Mouse (Mus musculus): ENCODE data around the gene Fam169b. TPM values are rescaled to one million over a fixed set of nuclear protein-coding genes. Genes with fewer than 3 reads are reported as not detected.
"Not testable (repeated sequence)": the region's sequence is repeated elsewhere in the genome, so short reads cannot be mapped to it uniquely, and the experiment has no call there.

The Fam169b gene
- polyA plus RNA-seq, 2 experiments = 0.28 to 0.30 TPM

DNA sequence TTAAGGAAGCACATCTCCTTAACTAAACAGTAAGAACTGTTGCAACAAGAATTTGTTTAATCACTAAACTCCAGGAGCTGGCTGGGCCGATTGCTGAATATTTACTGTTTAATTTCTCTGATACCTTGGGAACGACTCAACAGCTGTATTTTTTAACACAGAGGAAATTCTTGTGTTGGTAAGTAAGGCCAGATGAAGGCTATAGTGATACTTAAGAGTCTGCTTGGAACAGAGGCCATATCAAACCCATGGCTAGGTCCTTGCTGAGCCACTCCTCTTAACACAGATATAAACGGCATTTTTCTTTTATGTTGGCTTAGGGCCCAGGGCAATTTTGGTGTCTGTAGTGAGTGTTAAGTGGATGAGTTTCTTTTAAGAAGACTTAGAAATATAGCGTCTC lies 3.1 kb upstream of the Fam169b start:
- H3K27ac ChIP-seq = no peak overlapping the region
- TF ChIP-seq EP300 (IDR thresholded peaks at IDR 0.05; ENCODE audit: low read depth) (no peak), CTCF (IDR thresholded peaks at IDR 0.05; ENCODE audit: low read depth) (no peak)
- 55% methylated on average over 4 of the region's 4 CpGs for WGBS (ENCODE audit: insufficient replicate concordance)
- H3K36me3 ChIP-seq (replicated peaks; ENCODE audit: control insufficient read depth, insufficient read depth, low read depth) = no peaks in the 10 kb centered on the region
- H3K4me1 ChIP-seq (replicated peaks; ENCODE audit: control insufficient read depth in 2 of 2, insufficient read depth in 2 of 2, low read length in 1 of 2) = 0 out of 4 replicates have a peak, but pooled peaks cover 0 to 2% of the 10 kb centered on the region in 2 experiments
- H3K9ac ChIP-seq (replicated peaks) = no peak overlapping the region
- no peak overlapping the region for H3K4me3 ChIP-seq (ENCODE audit: insufficient read depth in 1 of 2, low read depth in 2 of 2, low read length in 2 of 2)
- H3K9me3 ChIP-seq (ENCODE audit: control insufficient read depth, low read length) = no peaks in the 10 kb centered on the region
- no peaks in the 10 kb centered on the region; the same call in 1 of the 2 replicates for H3K27me3 ChIP-seq (ENCODE audit: control insufficient read depth, insufficient read depth, low read length)
- DNase-seq (ENCODE audit: low read depth in 3 of 3, low spot score in 3 of 3) (no peak), ATAC-seq (ENCODE audit: insufficient read depth) (no peak)
- no peak overlapping the region for H3K4me2 ChIP-seq (ENCODE audit: low read depth)

DNA sequence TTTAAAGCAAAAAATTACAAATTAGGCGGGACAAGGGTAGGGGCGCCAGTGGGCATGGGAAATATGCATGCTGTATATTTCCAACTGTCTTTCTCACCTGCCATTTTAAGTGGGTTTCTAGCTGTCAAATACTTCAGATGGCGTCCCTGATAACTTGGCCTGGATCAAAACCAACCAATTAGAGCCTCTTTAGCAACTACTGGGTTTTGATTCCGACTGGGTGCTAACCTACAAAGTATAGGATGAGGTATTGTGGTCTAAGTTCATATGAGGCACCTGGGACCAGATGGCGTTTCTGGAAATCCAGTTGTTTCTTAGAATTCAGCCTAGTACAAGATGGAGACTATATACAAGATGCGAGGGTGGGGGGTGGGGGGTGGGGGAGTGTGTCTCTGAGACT lies 1.8 kb upstream of the Fam169b start:
- no peak overlapping the region for H3K9ac ChIP-seq (replicated peaks)
- 0 out of 4 replicates have a peak, but pooled peaks cover 0 to 2% of the 10 kb centered on the region in 2 experiments for H3K4me1 ChIP-seq (replicated peaks; ENCODE audit: control insufficient read depth in 2 of 2, insufficient read depth in 2 of 2, low read length in 1 of 2)
- no peak overlapping the region for H3K4me3 ChIP-seq (ENCODE audit: insufficient read depth in 1 of 2, low read depth in 2 of 2, low read length in 2 of 2)
- 64% methylated on average over 6 of the region's 6 CpGs for WGBS (ENCODE audit: insufficient replicate concordance)
- DNase-seq (ENCODE audit: low read depth in 3 of 3, low spot score in 3 of 3) (no peak), ATAC-seq (ENCODE audit: insufficient read depth) (no peak)
- H3K27ac ChIP-seq = no peak overlapping the region
- no peaks in the 10 kb centered on the region for H3K36me3 ChIP-seq (replicated peaks; ENCODE audit: control insufficient read depth, insufficient read depth, low read depth)
- TF ChIP-seq EP300 (IDR thresholded peaks at IDR 0.05; ENCODE audit: low read depth) = no peak
- TF ChIP-seq CTCF (IDR thresholded peaks at IDR 0.05; ENCODE audit: low read depth) = no peak
- H3K4me2 ChIP-seq (ENCODE audit: low read depth) = no peak overlapping the region
- no peaks in the 10 kb centered on the region for H3K9me3 ChIP-seq (ENCODE audit: control insufficient read depth, low read length)
- H3K27me3 ChIP-seq (ENCODE audit: control insufficient read depth, insufficient read depth, low read length) = no peaks in the 10 kb centered on the region

DNA sequence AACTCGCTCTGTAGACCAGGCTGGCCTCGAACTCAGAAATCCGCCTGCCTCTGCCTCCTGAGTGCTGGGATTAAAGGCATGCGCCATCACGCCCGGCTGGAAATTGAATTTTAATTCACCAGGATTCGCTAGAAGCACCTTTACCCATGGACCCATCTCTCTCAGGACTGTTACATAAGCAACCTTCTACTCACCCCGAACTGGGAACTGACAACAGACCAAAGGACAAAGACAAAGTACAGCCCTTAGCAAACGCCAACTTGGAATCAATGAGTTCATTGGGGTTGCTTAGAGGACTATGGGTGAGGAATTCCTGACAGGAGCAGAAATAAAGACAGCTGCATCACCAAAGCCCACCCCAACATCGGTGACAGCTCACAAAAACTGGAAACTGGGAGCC lies 1.0 kb upstream of the Fam169b start:
- TF ChIP-seq EP300 (IDR thresholded peaks at IDR 0.05; ENCODE audit: low read depth) (no peak), CTCF (IDR thresholded peaks at IDR 0.05; ENCODE audit: low read depth) (no peak)
- Histone ChIP-seq H3K27me3 (ENCODE audit: control insufficient read depth, insufficient read depth, low read length) (no peaks in the 10 kb centered on the region), H3K4me3 (ENCODE audit: insufficient read depth in 1 of 2, low read depth in 2 of 2, low read length in 2 of 2) (no peak overlapping the region), H3K4me2 (ENCODE audit: low read depth) (no peak overlapping the region), H3K27ac (no peak overlapping the region), H3K36me3 (replicated peaks; ENCODE audit: control insufficient read depth, insufficient read depth, low read depth) (no peaks in the 10 kb centered on the region), H3K9me3 (ENCODE audit: control insufficient read depth, low read length) (no peaks in the 10 kb centered on the region), H3K4me1 (replicated peaks; ENCODE audit: control insufficient read depth in 2 of 2, insufficient read depth in 2 of 2, low read length in 1 of 2) (0 out of 4 replicates have a peak, but pooled peaks cover 0 to 2% of the 10 kb centered on the region in 2 experiments), H3K9ac (replicated peaks) (no peak overlapping the region)
- ATAC-seq (ENCODE audit: insufficient read depth) = no peak
- WGBS (ENCODE audit: insufficient replicate concordance) = 66% methylated on average over 10 of the region's 10 CpGs
- peak in 1 of 3 experiments; percentile 12 for DNase-seq (ENCODE audit: low read depth in 3 of 3, low spot score in 3 of 3)

DNA sequence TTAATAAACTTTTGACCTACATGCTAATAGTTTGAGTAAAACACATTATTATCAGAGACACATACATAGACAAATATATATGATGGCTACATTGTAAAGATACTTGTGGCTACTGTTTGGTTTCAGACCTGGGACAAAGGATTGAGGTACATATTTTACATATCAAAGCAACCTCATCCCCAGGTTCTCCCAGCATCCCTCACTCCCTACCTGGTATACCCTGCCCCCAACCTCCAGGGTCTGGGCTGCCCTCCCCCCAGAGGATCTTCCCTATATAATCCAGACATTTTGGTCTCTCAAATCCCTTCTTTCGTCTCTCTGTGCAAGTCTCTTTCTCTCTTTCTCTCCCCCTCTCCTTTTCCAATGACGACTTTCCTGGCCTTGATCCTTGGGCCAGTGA lies 579 bp downstream of the Fam169b start:
- no peak for DNase-seq (ENCODE audit: low read depth in 3 of 3, low spot score in 3 of 3)
- WGBS (ENCODE audit: insufficient replicate concordance) = 61% methylated on average over 2 of the region's 2 CpGs
- H3K9ac ChIP-seq (replicated peaks) = no peak overlapping the region
- H3K9me3 ChIP-seq (ENCODE audit: control insufficient read depth, low read length) = no peaks in the 10 kb centered on the region
- H3K27ac ChIP-seq = no peak overlapping the region
- H3K27me3 ChIP-seq (ENCODE audit: control insufficient read depth, insufficient read depth, low read length) = no peaks in the 10 kb centered on the region
- H3K4me1 ChIP-seq (replicated peaks; ENCODE audit: control insufficient read depth in 2 of 2, insufficient read depth in 2 of 2, low read length in 1 of 2) = 0 out of 4 replicates have a peak, but pooled peaks cover 0 to 2% of the 10 kb centered on the region in 2 experiments
- TF ChIP-seq EP300 (IDR thresholded peaks at IDR 0.05; ENCODE audit: low read depth) = no peak
- no peak for TF ChIP-seq CTCF (IDR thresholded peaks at IDR 0.05; ENCODE audit: low read depth)
- H3K36me3 ChIP-seq (replicated peaks; ENCODE audit: control insufficient read depth, insufficient read depth, low read depth) = no peaks in the 10 kb centered on the region
- no peak overlapping the region for H3K4me2 ChIP-seq (ENCODE audit: low read depth)
- H3K4me3 ChIP-seq (ENCODE audit: insufficient read depth in 1 of 2, low read depth in 2 of 2, low read length in 2 of 2) = no peak overlapping the region
- ATAC-seq (ENCODE audit: insufficient read depth) = no peak

DNA sequence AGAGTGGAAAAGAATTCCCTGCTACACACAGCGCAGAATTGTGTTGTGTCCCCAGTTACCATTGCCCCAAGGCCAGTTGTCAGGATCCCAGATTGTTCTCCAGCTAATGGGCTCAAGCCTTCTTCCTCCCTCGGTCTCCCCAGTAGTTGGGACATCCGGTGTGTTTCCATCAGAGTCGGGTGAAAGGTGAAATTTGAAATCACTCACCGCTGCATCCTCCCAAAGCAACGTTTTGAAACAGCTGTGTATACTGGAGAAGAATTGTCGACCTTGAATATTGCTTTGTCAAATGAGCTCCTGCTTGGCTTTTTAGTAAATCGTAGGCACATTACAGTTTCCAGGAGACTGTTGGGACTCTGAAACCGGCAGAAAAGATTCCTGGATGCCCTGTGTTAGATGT lies 1.3 kb downstream of the Fam169b start:
- Histone ChIP-seq H3K27ac (no peak overlapping the region), H3K9me3 (ENCODE audit: control insufficient read depth, low read length) (no peaks in the 10 kb centered on the region), H3K9ac (replicated peaks) (no peak overlapping the region), H3K4me3 (ENCODE audit: insufficient read depth in 1 of 2, low read depth in 2 of 2, low read length in 2 of 2) (no peak overlapping the region), H3K4me1 (replicated peaks; ENCODE audit: control insufficient read depth in 2 of 2, insufficient read depth in 2 of 2, low read length in 1 of 2) (0 out of 4 replicates have a peak, but pooled peaks cover 0 to 2% of the 10 kb centered on the region in 2 experiments), H3K27me3 (ENCODE audit: control insufficient read depth, insufficient read depth, low read length) (no peaks in the 10 kb centered on the region), H3K36me3 (replicated peaks; ENCODE audit: control insufficient read depth, insufficient read depth, low read depth) (no peaks in the 10 kb centered on the region), H3K4me2 (ENCODE audit: low read depth) (no peak overlapping the region)
- WGBS (ENCODE audit: insufficient replicate concordance) = 57% methylated on average over 9 of the region's 9 CpGs
- ATAC-seq (ENCODE audit: insufficient read depth) (no peak), DNase-seq (ENCODE audit: low read depth in 3 of 3, low spot score in 3 of 3) (no peak)
- TF ChIP-seq EP300 (IDR thresholded peaks at IDR 0.05; ENCODE audit: low read depth) (no peak), CTCF (IDR thresholded peaks at IDR 0.05; ENCODE audit: low read depth) (no peak)

DNA sequence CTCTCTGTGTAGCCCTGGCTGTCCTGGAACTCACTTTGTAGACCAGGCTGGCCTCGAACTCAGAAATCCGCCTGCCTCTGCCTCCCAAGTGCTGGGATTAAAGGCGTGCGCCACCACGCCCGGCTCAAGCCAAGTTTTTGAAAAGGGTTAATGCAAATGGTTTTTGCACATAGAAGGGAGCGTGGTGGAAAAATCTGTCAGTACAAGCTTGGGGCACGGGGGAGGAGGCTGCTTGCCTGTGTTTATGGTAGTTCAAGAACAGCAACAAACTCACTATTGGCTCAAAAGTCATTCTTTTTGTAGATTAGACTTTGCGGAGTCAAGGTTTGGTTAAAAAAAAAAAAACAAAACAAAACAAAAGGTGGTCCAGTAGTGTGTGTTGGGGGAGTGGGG lies 1.8 kb downstream of the Fam169b start:
- not testable (repeated sequence) for H3K9ac ChIP-seq (replicated peaks); H3K27ac ChIP-seq; H3K4me1 ChIP-seq (replicated peaks; ENCODE audit: control insufficient read depth in 2 of 2, insufficient read depth in 2 of 2, low read length in 1 of 2); H3K9me3 ChIP-seq (ENCODE audit: control insufficient read depth, low read length); H3K27me3 ChIP-seq (ENCODE audit: control insufficient read depth, insufficient read depth, low read length); H3K36me3 ChIP-seq (replicated peaks; ENCODE audit: control insufficient read depth, insufficient read depth, low read depth); DNase-seq (ENCODE audit: low read depth in 3 of 3, low spot score in 3 of 3); ATAC-seq (ENCODE audit: insufficient read depth)
- H3K4me3 ChIP-seq (ENCODE audit: insufficient read depth in 1 of 2, low read depth in 2 of 2, low read length in 2 of 2) = peak overlapping the region; percentile 44 to 54; a peak in 3 of 4 replicates
- WGBS (ENCODE audit: insufficient replicate concordance) = 29% methylated on average over 9 of the region's 9 CpGs
- peak overlapping the region; percentile 68 for H3K4me2 ChIP-seq (ENCODE audit: low read depth)
